Mouse (Mus musculus) frontal cortex, adult (tissue): ENCODE data around the gene Rora.

Experiments used
- ATAC-seq: cut with Nextera tagmentation; 2 replicates; pipeline ENCODE4 v1.9.2; 2017; ENCODE audit warnings: mild to moderate bottlenecking, moderate library complexity, mixed read lengths; ENCODE audit not compliant: low TSS enrichment

Rora gene

DNA sequence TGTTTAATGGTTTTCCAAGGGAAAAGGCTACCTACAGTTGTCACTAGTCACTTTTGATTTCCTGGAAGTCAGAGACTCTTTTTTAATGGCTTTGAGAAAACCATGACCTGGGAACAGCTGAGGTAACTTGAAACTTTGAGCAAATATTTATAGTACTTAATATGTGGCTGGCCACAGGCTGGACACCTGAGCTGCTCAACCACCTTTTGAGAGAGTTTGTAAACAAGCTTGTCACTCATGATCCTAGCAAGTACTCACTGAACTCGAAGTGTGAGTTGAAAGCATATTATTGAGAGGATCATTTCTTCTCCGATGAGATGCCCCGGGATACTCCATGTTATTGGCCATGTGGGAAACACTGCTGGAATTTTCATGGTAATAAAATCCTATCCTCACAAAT, 353.1 kb downstream of the Rora start:
- ATAC-seq: no peak

DNA sequence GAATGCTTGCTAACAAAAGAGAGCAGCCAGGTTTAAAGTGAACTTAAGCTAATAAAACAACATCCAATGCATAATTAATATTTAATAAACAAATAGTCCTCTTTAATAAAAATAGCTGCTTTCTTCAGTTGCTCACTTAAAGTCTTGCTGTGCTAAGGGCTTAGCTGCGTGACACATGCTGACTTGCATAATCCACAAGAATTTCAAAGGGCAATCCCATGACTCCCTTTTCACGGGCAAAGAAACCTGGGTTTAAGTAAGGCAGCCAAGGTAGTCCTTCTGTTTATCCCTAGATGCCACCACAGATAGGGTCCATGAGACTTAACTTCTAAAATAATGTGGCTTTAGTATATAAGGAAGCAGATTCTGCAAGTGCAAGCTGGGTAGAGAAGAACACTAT, 355.1 kb downstream of the Rora start:
- ATAC-seq: no peak

DNA sequence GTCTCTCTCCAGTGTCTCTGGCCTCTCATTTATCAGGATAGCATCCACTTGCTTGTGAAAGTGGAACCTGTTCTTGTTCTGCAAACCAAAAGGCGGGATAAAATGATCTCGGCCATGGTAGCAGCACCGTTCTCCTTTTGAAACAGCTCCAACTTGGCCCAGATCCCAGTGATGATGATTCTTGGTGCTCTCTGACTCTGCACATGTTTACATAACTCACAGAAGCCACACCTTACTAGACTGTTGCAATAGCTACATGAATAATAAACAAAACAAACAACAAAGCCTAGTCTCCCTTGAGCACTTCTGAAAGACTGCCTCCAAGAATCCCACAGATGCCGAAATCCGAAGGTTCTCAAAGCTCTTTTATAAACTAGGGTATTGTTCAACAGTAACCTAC, 357.3 kb downstream of the Rora start:
- no peak for ATAC-seq

DNA sequence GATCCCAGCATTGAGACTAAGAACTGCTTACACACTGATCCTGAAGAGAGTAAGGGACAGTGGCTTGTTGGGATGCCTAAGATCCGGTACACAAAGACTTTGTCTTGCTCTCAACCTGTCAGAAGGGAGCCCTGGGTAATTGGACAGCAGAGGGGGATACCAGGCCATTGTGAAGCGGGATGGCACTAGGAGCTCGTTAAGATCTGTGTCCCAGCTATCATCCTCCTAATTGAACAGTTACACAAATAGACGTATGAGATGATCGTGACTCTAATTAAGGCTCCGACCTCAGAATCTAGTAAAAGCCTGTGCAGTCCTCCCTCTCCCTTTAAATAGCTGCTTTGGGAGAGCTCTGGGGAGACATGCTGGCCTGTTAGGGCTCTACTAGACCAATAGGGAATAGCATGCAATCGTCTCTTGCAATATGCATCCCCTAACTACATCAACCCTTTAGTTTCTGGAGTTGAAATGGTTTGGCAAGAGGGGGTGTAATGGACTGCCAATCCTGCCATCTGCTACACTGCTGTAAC, 359.7 kb downstream of the Rora start:
- ATAC-seq: no peak

DNA sequence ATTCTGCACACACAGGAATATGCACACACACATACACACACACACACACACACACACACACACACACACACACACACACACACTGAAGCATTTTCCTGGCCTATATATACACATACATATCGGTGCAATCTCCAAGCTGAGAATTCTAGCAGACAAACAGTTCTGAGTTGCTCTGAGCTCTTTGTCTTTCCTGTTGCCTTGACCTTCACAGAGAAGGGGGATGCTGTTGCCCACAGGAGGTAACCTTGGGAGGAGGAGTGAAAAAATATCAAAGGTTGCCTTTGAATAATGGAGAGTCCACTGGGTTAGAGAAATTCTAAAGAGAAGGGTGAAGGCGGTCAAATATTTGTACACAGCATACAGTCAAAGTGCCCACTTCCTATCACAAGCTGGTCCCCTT, 360.6 kb downstream of the Rora start:
- ATAC-seq: no peak

DNA sequence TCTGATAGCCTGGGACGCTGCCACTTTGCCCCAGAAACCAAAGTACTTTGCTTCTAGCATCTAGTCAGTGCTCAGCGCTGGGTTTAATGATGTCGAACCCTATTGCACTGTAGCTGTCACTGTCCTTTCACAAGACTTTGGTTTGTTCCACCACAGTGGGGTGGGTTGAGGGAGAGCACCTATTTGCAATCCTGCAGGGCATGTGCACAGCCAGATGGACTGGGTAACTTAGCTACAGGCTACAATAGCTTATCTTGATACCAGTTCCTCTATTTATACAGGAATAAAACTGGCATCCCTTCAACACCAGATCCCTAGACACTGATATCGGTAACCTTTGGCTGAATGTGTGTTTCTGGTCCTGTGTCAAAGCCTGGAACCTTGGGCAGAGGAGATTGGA, 366.8 kb downstream of the Rora start:
- no peak for ATAC-seq

DNA sequence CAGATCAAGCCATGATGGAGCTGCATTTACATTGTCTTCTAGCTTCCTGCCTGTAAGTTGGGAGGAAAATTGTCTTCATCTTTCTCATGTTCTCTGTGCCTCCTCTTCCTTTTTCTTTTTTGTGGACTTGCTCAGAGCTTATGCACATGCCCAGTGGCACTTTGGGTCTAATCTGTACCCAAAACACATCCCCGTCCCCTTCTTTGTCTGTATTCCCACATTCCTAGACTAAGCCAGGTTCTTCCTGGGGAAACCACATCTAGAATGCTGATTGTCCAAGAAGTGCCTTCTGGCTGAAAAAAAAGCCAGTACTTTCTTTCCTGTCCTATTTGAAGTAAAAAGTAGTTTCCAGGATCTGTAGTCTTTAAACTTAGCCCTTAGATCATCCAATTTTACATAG, 367.9 kb downstream of the Rora start:
- no peak for ATAC-seq

DNA sequence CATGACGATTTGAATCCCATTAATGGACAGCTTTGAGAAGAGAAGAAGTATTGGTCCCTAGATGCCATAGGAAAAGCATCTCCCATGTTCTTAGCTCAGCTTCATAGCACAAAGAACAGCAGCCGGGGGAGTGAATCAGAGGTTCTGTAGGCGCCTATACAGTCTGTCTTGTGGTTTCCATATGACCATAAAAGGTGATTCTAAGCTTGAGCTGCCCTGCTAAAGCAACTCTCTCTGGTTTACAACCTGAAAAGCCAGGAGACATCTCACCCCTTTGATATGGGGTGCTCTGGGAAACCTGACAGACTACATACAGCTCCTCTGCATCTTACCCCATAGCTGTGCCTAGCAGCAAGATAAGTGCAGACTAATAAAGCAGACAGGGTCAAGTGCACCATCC, 369.7 kb downstream of the Rora start:
- ATAC-seq: no peak

DNA sequence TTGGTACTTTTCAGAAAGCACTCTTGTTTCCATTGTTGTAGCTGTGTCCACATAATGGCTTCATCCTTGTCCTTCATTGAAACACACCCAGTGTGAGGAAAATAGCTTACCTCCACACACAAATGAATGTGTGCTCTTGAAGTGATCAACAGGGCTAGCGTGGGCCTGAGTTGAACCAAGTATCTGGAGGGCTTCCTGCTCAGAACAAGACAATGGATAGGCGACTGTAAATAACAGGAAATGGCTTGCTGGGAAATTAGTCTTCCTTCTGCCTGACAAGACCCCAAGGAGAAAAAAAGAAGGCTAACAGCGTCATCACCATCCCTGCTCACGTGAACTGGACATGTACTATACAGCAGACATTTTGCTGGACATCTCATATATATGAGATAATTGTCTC, 374.6 kb downstream of the Rora start:
- ATAC-seq: no peak

DNA sequence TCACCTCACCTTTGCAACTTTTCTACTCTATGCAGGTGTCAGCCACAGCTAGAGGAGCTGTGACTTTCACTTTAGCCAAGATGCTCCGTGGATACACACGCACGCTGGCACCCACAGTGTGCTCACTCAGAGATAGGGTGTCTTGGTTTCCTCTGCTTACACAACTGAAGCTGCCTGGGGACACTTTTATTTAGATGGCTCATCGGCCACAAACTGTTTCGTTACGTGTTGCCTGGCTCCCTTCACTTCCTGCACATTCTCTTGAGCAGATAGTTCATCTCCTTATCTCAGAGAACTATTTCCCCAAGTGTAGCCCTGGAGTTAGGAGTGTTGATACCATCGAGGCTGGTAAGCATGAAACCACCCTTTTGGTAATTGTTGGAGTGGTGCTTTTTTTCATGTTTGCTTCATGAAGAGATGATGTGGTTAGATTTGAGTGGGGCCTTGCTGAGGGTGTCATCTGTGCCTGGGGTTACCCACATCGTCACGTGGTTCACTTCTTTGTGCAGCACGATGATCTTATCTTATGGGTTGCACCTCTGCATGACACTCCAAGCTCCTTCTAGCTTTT, 380.8 kb downstream of the Rora start:
- 0 out of 2 replicates have a peak, but pooled peaks have one; percentile 35 for ATAC-seq

DNA sequence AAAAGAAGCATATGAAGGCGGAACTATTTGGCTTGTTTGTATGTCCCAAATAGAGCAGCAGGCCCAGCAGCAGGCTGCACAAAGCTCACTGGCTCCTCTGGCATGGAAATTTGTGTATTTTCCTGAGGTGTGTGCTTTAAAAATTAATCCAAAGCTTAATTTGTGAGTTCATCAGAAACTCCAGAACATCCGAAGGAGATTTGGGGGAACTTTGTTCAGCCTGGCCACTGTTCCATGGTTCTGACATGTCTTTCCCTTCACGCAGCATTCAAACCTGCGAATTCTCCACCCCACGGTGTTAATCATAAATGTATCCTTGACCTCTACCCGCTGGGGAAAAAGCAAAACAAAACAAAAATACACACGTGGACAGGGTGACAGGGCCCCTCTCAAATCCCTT, 381.9 kb downstream of the Rora start:
- peak; percentile 48; the same call in 1 of the 2 replicates for ATAC-seq

DNA sequence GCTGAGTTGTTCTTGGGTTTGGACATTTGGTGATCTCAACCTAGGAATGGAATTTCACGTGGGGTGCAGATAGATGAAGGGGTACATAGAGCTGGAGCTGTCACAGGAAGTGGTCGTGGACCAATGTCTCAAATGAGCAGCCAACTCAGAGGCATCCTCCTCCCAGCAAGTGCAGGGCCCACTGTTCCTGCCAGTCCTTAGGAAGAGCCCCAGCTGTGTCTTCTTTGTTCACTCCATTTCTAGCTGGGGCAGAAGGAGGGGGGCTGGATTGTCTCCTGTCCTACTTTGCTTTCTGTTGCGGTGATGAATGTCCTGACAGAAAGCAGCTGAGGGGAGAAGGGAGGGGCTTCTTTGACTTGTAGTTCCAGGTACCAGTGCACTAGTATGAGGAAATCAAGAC, 382.7 kb downstream of the Rora start:
- ATAC-seq: no peak

DNA sequence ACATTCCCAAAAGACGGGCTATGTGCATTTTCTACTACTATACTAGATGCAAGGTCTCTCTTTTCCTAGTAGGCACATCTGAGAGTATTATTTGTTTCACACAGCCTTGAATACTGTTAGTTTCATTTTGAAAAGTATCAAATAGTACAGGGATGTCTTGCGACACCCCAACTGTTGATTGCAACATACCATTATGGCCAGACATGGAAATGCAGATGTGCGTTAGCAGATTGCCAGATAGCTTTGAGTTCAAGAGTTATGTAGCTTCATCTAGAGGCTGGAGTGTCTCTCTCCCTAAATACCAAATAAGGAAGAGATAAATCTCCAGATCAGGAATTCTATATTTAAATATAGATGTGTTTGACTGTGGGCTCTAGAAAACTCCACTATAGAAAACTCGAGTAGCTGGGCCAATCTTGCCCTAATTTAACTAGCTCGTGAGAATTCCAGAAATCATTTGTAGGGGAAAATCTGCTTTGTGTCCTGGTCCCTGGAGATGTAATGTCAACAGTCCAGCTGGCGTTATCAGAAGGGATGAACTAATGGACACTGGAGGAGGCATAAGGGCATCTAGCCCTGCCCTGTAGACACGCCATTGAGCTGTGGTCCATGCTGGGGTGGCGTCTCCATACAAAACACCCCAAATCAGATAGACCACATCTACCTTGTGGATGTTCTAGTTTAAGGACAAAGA, 390.5 kb downstream of the Rora start:
- ATAC-seq: no peak

DNA sequence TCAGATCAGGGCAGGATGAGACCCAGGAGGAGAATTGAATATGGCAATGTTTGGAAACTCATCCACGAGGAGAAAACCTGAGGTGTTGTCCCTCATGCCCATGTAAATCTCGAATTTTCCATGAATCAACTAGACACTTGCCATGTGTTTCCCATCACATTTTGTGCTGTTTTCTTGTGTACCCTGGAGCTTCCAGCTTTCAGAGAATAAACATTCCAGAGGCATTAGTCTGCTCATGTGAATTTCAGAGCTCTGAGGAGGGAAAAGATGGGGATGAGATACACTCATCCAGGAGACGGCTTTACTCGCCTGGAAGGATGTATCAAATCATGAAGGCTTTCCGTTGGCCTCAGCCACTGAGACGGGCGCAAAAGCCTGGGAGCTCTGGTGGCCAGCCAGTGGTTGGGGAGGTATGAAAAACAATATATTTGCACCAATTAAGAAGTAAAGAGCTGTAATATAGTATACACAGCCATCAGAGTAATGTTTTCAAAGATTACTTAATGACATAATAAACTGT, 391.1 kb downstream of the Rora start:
- no peak for ATAC-seq

DNA sequence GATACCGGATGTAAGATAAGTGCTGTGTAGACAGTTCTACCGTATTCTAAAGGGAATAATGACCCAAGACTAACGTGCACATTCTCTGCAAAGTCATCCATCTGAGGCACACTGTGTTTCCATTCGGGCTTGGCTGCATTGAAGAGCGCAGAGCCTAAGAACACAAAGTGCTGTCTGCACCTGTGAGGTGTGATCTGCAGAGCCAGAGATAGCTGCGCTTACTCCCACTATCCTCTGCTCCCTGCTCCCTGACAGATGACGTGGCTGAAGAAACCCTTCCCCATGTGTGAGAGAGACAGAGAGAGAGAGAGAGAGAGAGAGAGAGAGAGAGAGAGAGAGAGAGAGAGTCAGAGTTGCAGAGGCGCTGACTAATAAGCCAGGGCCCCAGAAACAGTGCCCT, 392.3 kb downstream of the Rora start:
- ATAC-seq: peak; percentile 51; the same call in 1 of the 2 replicates

DNA sequence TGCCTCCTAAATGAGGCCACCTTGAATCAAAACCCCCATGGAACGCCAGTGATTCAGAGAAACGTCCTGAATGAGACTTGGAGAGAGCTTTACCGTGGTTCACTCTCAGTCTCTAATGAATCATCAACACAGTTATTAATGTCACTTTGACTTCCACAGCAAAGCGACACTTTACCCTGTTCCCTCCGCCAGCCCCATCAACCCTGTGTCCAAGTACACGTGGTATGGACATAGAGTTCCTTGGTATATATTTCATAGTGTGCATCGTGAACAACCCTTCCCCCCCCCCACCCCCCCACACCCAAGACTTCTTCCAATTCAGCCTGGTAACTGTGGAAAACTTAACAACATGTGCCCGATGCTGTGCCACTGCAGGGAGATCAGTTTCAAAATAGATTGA, 397.3 kb downstream of the Rora start:
- ATAC-seq: no peak

DNA sequence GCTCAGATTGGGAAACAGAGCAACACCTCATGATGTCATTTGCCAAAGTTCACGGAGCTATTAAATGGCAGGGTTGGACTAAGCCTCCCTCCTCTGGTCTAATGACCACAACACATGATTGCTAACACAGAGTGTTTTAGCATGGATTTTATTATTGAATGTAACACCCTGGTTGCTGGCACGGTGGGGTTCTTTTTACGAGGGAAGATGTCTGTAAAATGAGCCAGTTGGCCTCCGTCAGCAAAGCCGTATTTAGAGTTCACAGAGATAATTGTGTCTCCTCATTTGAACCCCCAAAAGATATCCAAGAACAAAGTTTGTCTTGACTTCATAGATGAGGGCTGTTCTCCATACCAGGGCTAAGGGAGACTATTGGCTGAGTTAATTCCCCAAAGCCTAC, 398.3 kb downstream of the Rora start:
- no peak for ATAC-seq

DNA sequence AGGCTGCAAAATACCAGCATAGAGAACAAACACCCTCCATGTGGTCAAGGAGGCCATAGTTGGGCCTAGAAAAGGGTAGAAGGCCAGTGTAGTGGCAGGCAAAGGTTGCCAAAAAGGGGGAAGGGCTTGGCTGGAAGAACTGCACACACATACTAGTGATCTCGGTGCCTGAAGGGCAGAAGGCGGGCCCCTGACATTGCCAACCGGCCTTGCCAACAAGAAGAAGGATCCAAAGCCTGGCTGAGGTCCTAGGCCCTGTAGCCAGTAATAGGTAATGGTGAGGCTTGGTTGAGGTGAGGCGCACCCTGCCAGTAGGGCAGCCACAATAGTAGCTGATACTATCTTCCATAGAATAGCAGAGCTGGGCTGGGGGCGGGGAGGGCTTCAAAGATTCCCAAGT, 401.7 kb downstream of the Rora start:
- ATAC-seq: no peak

DNA sequence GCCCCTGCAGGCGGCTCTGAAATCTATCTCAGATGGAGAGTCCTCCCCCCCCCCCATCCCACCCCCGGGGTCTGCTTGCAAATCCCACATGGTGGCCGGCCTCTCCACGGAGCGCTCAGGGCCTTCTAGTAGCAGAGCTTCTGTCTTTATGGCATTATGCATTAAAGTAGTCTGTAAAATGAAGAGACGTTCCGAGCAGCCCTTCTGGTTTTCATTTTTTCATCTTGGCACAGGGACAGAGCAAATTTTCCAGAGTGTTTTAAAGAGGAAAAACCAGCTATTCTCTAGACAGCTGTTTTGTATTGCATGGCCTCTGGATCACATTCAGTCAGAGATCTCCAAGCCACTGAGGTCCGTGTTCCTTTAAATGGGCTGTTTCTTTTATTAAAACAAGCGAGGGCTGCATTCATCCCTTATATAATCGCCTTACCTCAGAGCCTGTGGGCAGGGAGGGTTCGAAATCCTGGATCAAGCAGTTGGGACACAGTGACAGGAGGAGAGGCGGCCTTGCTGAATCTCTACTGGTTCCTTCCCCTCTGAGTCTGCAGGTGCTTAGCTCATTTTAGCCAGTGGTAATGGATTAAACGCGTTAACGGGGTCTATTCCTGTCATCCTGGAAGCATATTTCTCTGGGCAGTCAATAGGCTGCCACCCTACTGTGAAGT, 417.7 kb downstream of the Rora start:
- peak; percentile 86 for ATAC-seq

DNA sequence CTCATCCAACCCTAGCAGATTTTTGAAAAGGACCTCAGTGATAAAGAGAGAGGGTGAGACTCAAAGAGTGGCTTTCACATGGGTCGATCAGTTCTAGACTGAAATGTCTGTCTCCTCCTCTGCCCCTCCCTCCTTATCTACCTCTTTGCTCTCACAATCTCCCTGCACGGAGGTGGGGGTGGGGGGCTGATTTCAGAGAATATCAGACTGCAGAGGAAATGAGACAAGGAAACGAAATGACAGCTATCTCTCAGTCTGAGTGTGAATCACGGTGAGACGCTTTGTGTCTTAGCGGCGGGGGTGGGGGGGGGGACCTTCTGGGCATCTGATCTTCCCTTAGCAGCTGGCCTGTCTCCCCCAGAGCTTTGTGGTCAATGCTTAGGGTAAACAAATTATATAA, 419.7 kb downstream of the Rora start:
- ATAC-seq: no peak

DNA sequence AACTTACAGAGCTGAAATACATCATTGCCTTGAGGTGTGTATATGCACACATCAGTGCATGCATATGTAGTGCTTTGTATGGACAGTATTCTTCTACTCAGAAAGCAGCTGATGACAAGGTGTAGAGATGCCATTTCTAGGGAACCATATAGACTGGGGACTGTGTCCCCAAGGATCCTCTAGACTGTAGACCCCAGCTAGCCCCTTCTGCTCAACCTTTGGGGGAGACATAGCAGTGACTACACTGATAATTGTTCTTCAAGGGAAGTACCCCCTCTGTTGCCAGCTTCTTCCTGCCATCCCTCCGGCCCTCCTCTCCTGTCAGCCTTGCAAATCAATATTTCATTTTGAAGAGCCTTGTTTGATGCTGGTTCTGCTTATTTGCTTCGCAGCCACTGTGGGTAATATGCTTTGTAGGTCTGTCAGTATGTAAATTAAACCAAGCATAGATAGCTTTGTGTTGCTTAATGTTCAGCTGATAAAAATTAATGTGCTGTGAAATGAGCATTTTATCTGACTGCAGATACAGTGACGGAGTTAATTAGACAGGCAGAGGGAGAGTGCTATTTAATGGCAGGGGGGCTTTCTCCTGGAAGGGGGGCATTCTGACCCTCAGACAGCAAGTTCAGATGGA, 430.6 kb downstream of the Rora start:
- no peak for ATAC-seq
